Mouse (Mus musculus) kidney, postnatal 0 days (tissue): ENCODE measurements at regions not wholly inside any gene's neighbourhood (a gene's known extent, or its start where the extent isn't known, plus 50 kb on each side); places are given as distances from the start of the nearest gene placed in this dataset.

Source experiments
- ATAC-seq: fragments of 200-750 bp; cut with Nextera tagmentation; replicated peaks from 2 replicates; pipeline ENCODE4 v1.8.0; 2017; ENCODE audit warnings: low read depth, moderate number of reproducible peaks, moderate TSS enrichment, moderate library complexity; ENCODE audit not compliant: low FRiP score
- DNase-seq: peaks from one replicate; pipeline ENCODE4 v3.0.0-alpha.2; 2016; ENCODE audit warnings: low spot score
- H3K27ac ChIP-seq: fragments of 300-500 bp; sonication (generic); 2 replicates; pipeline ENCODE4 v1.5.1; 2014; ENCODE audit warnings: mild to moderate bottlenecking
- H3K27me3 ChIP-seq: fragments of 300-500 bp; sonication (generic); 2 replicates; pipeline ENCODE4 v1.6.1; 2014; ENCODE audit warnings: low read length, mixed read lengths; ENCODE audit not compliant: insufficient read depth
- H3K36me3 ChIP-seq: fragments of 300-500 bp; sonication (generic); 2 replicates; pipeline ENCODE4 v1.6.1; 2014; ENCODE audit warnings: low read length, mixed read lengths; ENCODE audit not compliant: insufficient read depth
- H3K4me1 ChIP-seq: fragments of 300-500 bp; sonication (generic); replicated peaks from 2 replicates; pipeline ENCODE4 v1.6.1; 2014; ENCODE audit warnings: antibody characterized with exemption, low read length, mixed read lengths; ENCODE audit not compliant: insufficient read depth
- H3K4me2 ChIP-seq: fragments of 300-500 bp; sonication (generic); 2 replicates; pipeline ENCODE4 v1.6.1; 2014; ENCODE audit warnings: mild to moderate bottlenecking, low read length, moderate library complexity, mixed read lengths
- H3K4me3 ChIP-seq: fragments of 300-500 bp; sonication (generic); replicated peaks from 2 replicates; pipeline ENCODE4 v1.5.1; 2014; ENCODE audit warnings: low read depth, low read length
- H3K9ac ChIP-seq: fragments of 300-500 bp; sonication (generic); 2 replicates; pipeline ENCODE4 v1.6.1; 2014; ENCODE audit warnings: low read depth, low read length
- H3K9me3 ChIP-seq: fragments of 300-500 bp; sonication (generic); replicated peaks from 2 replicates; pipeline ENCODE4 v1.6.1; 2016; ENCODE audit warnings: low read length, inconsistent platforms, mixed read lengths
- CTCF ChIP-seq: IDR thresholded peaks from 2 replicates; pipeline ENCODE4 v1.5.1; 2016; ENCODE audit warnings: antibody characterized with exemption, low read depth, mild to moderate bottlenecking, moderate library complexity
- WGBS: fragments of 180-500 bp; shearing (Covaris S2); extraction: QIAGEN DNeasy Blood & Tissue Kit; methylation state at CpG from one replicate; pipeline ENCODE4 v1.1.7; 2014; 5-methylcytosine and 5-hydroxymethylcytosine counted together

- Histone ChIP-seq H3K9me3 (no peaks in the 10 kb centered on the region), H3K4me3 (no peak overlapping the region), H3K36me3 (no peaks in the 10 kb centered on the region), H3K4me1 (peaks cover 6% of the 10 kb centered on the region; the same call in 1 of the 2 replicates), H3K27me3 (no peaks in the 10 kb centered on the region), H3K4me2 (no peak overlapping the region), H3K27ac (no peak overlapping the region), H3K9ac (no peak overlapping the region)
- no peak for ATAC-seq
- no peak for DNase-seq
- 52% methylated on average over 5 of the region's 5 CpGs for WGBS
- no peak for TF ChIP-seq CTCF
These were observed 54.2 kb upstream of the Znrf2 start for GRCm38 (mm10) chr6:54762499-54762898.

GRCm38 (mm10) chr6:54763669-54764068, 53.0 kb upstream of the Znrf2 start:
- peaks cover 6% of the 10 kb centered on the region; the same call in 1 of the 2 replicates for H3K4me1 ChIP-seq
- no peak overlapping the region for H3K4me2 ChIP-seq
- no peak for TF ChIP-seq CTCF
- H3K27me3 ChIP-seq = no peaks in the 10 kb centered on the region
- no peak overlapping the region for H3K9ac ChIP-seq
- no peaks in the 10 kb centered on the region for H3K36me3 ChIP-seq
- H3K4me3 ChIP-seq = no peak overlapping the region
- DNase-seq (no peak), ATAC-seq (no peak)
- no peaks in the 10 kb centered on the region for H3K9me3 ChIP-seq
- no peak overlapping the region for H3K27ac ChIP-seq
- WGBS = 79% methylated on average over 4 of the region's 4 CpGs

GRCm38 (mm10) chr6:54765715-54766114, 51.0 kb upstream of the Znrf2 start:
- 80% methylated on average over 2 of the region's 2 CpGs for WGBS
- TF ChIP-seq CTCF = no peak

GRCm38 (mm10) chr6:54766485-54767112, 50.1 kb upstream of the Znrf2 start:
- 77% methylated on average over 5 of the region's 5 CpGs for WGBS
- TF ChIP-seq CTCF = no peak

More at GRCm38 (mm10) chr6:54765715-54766114, 51.0 kb upstream of the Znrf2 start:
- no peak for ATAC-seq
- Histone ChIP-seq H3K4me3 (no peak overlapping the region), H3K27me3 (no peaks in the 10 kb centered on the region), H3K27ac (no peak overlapping the region), H3K36me3 (no peaks in the 10 kb centered on the region), H3K9me3 (no peaks in the 10 kb centered on the region), H3K9ac (no peak overlapping the region), H3K4me2 (no peak overlapping the region), H3K4me1 (no peaks in the 10 kb centered on the region)
- DNase-seq = no peak

More at GRCm38 (mm10) chr6:54766485-54767112, 50.1 kb upstream of the Znrf2 start:
- no peak overlapping the region for H3K9ac ChIP-seq
- no peaks in the 10 kb centered on the region for H3K4me1 ChIP-seq
- H3K4me3 ChIP-seq = no peak overlapping the region
- no peak for DNase-seq
- no peak overlapping the region for H3K4me2 ChIP-seq
- no peak for ATAC-seq
- no peaks in the 10 kb centered on the region for H3K9me3 ChIP-seq
- no peaks in the 10 kb centered on the region for H3K36me3 ChIP-seq
- H3K27ac ChIP-seq = no peak overlapping the region
- H3K27me3 ChIP-seq = no peaks in the 10 kb centered on the region
